Mouse (Mus musculus) bone marrow, adult 2 months (tissue): ENCODE data around the gene Npm1. TPM values are rescaled to one million over a fixed set of nuclear protein-coding genes. Genes with fewer than 3 reads are reported as not detected.

ENCODE experiments used
- H3K27ac ChIP-seq: fragments of 200-500 bp; 2 replicates; pipeline ENCODE4 v1.5.1; 2012; ENCODE audit warnings: low read depth, mild to moderate bottlenecking, control low read depth, inconsistent platforms, low read length; ENCODE audit not compliant: control insufficient read depth, poor library complexity, insufficient read depth
- H3K4me1 ChIP-seq: fragments of 200-500 bp; 2 replicates; pipeline ENCODE4 v1.6.1; 2011; ENCODE audit warnings: low read length; ENCODE audit not compliant: control insufficient read depth, insufficient read depth
- H3K4me3 ChIP-seq: fragments of 200-500 bp; replicated peaks from 2 replicates; pipeline ENCODE3; 2011; ENCODE audit warnings: mild to moderate bottlenecking, low read depth, low read length, control low read depth; ENCODE audit not compliant: control insufficient read depth
- CTCF ChIP-seq: fragments of 200-500 bp; IDR thresholded peaks from 2 replicates; pipeline ENCODE4 v1.5.1; 2011; ENCODE audit warnings: low read length, control low read depth; ENCODE audit not compliant: control insufficient read depth, insufficient read depth
- POLR2A ChIP-seq: fragments of 200-500 bp; IDR thresholded peaks from 2 replicates; pipeline ENCODE4 v1.6.1; 2011; ENCODE audit warnings: low read depth, mild to moderate bottlenecking, control low read depth, low read length, borderline replicate concordance; ENCODE audit not compliant: control insufficient read depth
- WGBS: fragments of 180-500 bp; shearing (Covaris S2); methylation state at CpG from one replicate; pipeline ENCODE4 v1.1.7; 2018; 5-methylcytosine and 5-hydroxymethylcytosine counted together
- polyA plus RNA-seq: library from polyadenylated mRNA; stranded (reverse); fragments of >200 nt; gene quantifications from 2 replicates; pipeline ENCODE4 v1.2.4, GENCODE M21; 2011; ENCODE audit warnings: low replicate concordance; ENCODE audit not compliant: missing spikeins, insufficient read depth, insufficient read length

The Npm1 gene
- 466 and 1,387 TPM in 2 replicates for polyA plus RNA-seq

GRCm38 (mm10) chr11:33162998-33163506 lies at the start of gene Npm1:
Gene Npm1 (minus strand): TSS chr11:33163206.
- peak within 1 kb of the TSS; percentile 79 for H3K27ac ChIP-seq
- peak within 1 kb of the TSS; percentile 80 for H3K4me3 ChIP-seq
- no peaks in the 10 kb centered on the region; the same call in 1 of the 2 replicates for H3K4me1 ChIP-seq
- TF ChIP-seq CTCF (no peak), POLR2A (peak; percentile 91)
- 4% methylated on average over 49 of the region's 49 CpGs for WGBS

GRCm38 (mm10) chr11:33207411-33207810 lies 44.4 kb upstream of the Npm1 start:
- no peak for TF ChIP-seq CTCF
- TF ChIP-seq POLR2A, result no peak
- WGBS, result 59% methylated on average over 2 of the region's 2 CpGs
- no peak overlapping the region for H3K27ac ChIP-seq
- no peak overlapping the region for H3K4me3 ChIP-seq
- no peaks in the 10 kb centered on the region for H3K4me1 ChIP-seq

- H3K27ac ChIP-seq, result no peak overlapping the region
- H3K4me3 ChIP-seq, result no peak overlapping the region
- TF ChIP-seq POLR2A (no peak), CTCF (no peak)
- H3K4me1 ChIP-seq, result no peaks in the 10 kb centered on the region
- WGBS, result 21% methylated on average over 3 of the region's 3 CpGs
Observed at GRCm38 (mm10) chr11:33204966-33205365, 42.0 kb upstream of the Npm1 start.

- TF ChIP-seq POLR2A (no peak), CTCF (no peak)
- H3K27ac ChIP-seq, result no peak overlapping the region
- H3K4me1 ChIP-seq, result no peaks in the 10 kb centered on the region
- 2% methylated on average over 18 of the region's 18 CpGs for WGBS
- no peak overlapping the region for H3K4me3 ChIP-seq
Observed at GRCm38 (mm10) chr11:33204329-33204705, 41.3 kb upstream of the Npm1 start.

- WGBS, result 3% methylated on average over 81 of the region's 81 CpGs
- no peak within 1 kb of the TSS for H3K4me3 ChIP-seq
- H3K4me1 ChIP-seq, result no peaks in the 10 kb centered on the region
- TF ChIP-seq CTCF (no peak), POLR2A (no peak)
- no peak within 1 kb of the TSS; the same call in 1 of the 2 replicates for H3K27ac ChIP-seq
Observed at GRCm38 (mm10) chr11:33203383-33204328, 40.6 kb upstream of the Npm1 start, which contains the start of gene Tlx3. Gene Tlx3 (minus strand): TSS chr11:33203589.

GRCm38 (mm10) chr11:33202972-33203371 lies 40.0 kb upstream of the Npm1 start:
- 6% methylated on average over 47 of the region's 47 CpGs for WGBS
- H3K4me3 ChIP-seq, result no peak overlapping the region

GRCm38 (mm10) chr11:33202296-33202695 lies 39.3 kb upstream of the Npm1 start:
- Histone ChIP-seq H3K4me3 (no peak overlapping the region), H3K4me1 (no peaks in the 10 kb centered on the region), H3K27ac (no peak overlapping the region)
- 6% methylated on average over 37 of the region's 37 CpGs for WGBS
- TF ChIP-seq POLR2A (no peak), CTCF (peak; percentile 0; the same call in 1 of the 2 replicates)

More at GRCm38 (mm10) chr11:33202972-33203371, 40.0 kb upstream of the Npm1 start:
- Histone ChIP-seq H3K27ac (no peak overlapping the region; the same call in 1 of the 2 replicates), H3K4me1 (no peaks in the 10 kb centered on the region)
- no peak for TF ChIP-seq CTCF
- no peak for TF ChIP-seq POLR2A

- TF ChIP-seq POLR2A (no peak), CTCF (no peak)
- Histone ChIP-seq H3K4me1 (no peaks in the 10 kb centered on the region), H3K4me3 (no peak overlapping the region), H3K27ac (no peak overlapping the region)
- WGBS, result 9% methylated on average over 19 of the region's 19 CpGs
Observed at GRCm38 (mm10) chr11:33201626-33202010, 38.6 kb upstream of the Npm1 start.
